Mouse (Mus musculus) adrenal gland, postnatal 4 days (tissue): ENCODE data around the gene Gm28038. TPM values are rescaled to one million over a fixed set of nuclear protein-coding genes. Genes with fewer than 3 reads are reported as not detected.

Experiments
- DNase-seq, 2 experiments: peaks; one replicate each; pipeline ENCODE4 v3.0.0; 2021 to 2022; ENCODE audit warnings: low spot score in 2 of 2, mixed read lengths in 2 of 2
- total RNA-seq, 2 experiments: library from RNA; stranded (reverse); gene quantifications; 2 replicates each; pipeline ENCODE4 v1.2.3; 2021

The Gm28038 gene
- total RNA-seq, 2 experiments from 2014 or later, result not detected

DNA sequence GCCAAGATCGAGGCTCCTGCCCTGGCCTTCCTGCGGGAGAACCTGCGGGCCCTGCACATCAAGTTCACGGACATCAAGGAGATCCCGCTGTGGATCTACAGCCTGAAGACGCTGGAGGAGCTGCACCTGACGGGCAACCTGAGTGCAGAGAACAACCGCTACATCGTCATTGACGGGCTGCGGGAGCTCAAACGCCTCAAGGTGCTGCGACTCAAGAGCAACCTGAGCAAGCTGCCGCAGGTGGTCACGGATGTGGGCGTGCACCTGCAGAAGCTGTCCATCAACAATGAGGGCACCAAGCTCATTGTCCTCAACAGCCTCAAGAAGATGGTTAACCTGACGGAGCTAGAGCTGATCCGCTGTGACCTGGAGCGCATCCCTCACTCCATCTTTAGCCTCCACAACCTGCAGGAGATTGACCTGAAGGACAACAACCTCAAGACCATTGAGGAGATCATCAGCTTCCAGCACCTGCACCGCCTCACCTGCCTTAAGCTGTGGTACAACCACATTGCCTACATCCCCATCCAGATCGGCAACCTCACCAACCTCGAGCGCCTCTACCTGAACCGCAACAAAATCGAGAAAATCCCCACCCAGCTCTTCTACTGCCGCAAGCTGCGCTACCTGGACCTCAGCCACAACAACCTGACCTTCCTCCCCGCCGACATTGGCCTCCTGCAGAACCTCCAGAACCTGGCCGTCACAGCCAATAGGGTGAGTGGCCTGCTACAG, 24.1 kb upstream of the Gm28038 start:
- no peak for DNase-seq

DNA sequence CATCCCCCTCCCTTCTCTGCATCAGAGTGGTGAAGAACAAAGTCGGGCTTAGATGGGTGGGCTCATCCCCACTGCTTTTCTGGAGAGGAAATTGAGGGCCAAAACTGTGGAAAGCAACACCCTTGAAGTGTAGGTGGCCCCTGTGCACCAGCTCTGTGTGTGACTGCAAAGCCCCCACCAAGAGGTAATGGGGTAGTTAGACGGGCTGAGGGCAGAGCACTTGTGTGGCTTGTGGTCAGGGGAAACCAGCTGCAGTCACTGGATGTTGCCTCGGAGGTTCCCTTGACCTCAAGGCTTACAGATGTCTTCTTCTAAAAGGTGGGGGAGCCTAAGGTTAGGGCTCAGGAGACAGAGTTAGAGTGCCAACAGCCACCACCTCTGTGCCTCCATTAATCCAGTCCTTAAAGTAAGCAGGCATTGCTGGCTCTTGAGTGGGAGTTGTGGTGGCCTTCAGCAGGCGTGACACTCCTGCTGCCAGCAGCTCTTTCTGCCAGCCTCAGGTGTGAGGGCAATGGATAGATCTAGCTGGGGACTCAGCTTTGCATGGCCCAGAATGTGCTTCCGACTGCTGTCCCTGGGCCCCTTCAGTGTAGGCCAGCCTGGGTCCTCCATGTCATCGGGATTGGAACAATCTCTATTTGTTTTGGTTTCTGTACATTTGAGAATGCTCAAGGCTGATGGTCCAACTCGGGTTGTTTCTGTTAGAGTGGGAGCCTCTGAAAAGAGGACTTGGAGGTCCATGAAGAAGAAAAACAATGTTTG, 23.0 kb upstream of the Gm28038 start:
- DNase-seq, result no peak

DNA sequence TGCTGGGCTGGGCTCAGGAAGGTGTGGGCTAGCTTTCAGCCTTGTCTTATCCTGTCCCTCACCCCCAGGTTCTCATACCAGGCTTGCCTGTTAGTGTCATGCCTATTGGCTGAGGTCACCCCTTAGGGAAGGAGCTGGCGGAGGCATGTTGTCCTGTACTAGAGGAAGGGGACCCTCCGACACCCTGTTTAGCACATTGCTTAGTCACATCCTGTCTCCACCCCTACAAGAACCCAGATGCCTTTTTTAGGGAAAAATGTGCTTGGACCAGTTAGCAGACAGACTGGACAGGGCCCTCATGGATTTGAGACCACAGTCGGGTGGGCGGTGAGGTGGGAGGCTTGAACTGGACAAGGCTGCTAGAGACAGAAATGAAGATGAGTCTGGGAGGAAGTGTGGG, 22.2 kb upstream of the Gm28038 start:
- no peak for DNase-seq

DNA sequence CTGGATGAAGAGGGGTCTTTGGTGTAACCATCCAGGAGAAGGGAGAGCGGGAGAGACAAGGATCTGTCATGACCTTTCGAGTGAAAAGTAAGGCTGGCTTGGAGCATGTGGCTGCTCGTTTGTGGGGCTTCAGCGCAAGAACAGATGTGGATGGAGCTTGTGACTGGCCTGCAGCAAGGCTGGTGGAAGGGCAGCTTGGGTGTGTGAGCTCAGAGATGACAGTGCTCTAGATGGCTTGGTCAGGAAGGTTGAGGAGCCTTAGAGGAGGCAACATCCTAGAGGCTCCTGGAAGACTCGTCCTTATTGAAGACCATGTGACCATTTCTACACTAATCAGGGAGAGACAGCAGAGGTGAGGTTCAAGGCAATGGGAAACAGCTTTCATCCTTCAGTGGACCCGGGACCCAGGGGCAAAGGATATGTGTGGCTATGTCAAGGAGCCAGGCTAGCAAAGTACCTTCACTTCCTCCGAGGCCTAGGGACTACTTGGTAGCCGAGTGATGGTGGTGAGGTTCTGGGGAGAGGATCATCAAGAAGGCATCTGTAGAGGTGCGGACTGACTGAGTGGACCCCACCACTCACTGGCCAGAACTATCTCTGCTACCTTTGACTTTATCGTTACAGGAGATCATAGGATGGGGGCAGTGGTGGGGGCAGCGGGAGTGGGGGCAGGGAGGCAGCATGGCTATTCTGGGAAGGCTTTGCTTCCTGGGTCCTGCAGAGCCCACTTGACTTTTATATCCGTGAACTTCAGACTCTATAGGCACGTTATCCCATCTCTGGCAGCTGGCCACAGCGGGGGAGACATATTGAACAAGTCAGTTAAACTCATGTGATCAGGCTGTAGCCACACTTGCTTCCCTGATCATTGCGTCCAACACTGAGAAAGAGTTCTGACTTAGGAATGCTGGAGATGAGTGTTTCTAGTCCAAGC, 21.4 kb upstream of the Gm28038 start:
- DNase-seq, result no peak

DNA sequence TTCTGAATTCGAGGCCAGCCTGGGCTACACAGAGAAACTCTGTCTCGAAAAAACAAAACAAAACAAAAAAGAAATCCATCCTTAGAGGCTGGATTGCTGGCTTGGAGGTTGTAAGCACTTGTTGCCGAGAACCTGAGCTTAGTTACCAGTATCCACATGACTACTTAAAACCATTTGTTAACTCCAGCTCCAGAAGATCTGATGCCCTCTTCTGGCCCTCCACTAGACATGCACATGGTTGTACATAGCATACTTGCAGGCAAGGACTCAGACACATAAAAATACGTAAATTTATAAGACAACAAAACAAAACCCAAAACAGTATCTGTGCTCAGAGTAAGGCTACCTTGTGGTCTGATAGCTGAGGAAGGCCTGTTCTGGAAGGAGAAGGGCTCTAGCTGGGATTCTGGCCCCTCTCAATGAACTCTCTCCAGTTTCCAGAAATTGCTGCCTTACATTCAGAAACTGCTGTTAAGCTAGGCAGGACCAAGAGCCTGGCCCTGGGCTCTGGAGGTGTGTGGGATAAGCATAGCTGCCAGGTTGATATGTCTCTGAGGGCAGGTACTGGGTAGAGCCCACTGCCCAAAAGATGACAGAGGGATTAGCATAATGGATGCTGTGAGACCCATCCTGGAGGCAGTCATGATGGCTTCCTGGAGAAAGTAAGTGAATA, 19.6 kb upstream of the Gm28038 start:
- DNase-seq, result no peak

DNA sequence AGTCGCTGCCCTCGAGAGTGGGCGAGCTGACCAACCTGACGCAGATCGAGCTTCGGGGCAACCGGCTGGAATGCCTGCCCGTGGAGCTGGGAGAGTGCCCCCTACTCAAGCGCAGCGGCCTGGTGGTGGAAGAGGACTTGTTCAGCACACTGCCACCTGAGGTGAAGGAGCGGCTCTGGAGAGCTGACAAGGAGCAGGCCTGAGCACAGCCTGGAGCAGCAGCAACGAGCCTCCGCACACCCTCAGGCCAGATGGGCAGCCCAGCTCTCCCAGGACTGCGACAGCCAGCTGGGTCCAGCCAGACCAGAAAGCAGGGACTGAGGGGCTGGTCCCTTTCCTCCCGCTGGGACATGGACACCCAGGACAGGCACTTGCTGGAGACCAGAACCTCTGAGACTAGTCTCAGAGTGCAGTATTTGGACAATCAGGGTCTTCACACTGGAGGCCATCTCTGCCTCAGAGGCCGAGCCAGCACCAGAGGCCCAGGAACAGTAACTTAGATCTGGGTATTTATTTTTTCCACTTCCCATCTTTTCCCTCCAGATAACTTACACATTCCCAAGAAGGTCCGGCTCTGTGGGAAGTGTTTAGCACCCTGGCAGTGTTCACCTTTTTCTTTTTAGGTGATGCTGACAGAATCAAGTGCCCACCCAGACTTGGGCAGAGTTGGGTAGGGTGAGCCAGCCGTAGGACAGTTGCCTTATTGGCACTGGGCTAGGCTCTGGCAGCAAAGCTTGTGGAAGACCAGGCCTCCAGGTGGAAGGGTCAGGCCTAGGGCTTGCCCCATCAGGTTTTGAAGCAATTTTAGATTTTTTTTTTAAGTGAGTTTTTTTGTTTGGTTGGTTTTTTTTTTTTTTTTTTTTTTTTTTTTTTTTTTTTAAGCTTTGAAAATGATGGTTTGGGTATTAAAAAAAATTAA, 18.7 kb upstream of the Gm28038 start:
- no peak for DNase-seq

DNA sequence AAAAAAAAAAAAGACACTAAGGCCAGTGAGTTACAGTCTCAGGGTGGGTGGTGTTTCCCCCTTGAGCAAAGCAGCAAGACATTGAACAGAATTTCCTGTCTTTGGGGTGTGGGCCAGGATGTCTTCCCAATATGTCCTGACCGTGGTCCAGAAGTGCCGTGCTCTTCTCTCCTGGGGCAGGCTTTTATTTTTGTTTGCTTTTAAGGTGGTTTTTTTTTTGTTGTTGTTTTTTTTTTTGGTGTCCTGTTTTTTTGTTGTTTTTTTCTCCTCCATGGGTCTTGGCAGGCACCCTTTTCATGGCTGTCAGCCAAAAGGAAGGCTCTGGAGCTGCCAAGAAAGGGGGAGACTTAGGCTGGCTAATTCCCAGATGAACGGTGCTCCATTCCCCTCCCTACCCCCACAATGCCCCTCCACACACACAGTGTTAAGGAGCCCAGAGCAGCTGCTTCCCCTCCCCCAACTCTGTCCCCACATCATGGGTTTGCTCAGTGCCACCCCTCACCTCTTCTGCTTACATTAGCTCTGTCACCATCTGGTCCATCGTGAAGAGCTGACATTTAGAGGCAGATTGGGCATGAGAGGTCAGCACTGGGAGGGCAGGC, 17.9 kb upstream of the Gm28038 start:
- DNase-seq, result no peak

DNA sequence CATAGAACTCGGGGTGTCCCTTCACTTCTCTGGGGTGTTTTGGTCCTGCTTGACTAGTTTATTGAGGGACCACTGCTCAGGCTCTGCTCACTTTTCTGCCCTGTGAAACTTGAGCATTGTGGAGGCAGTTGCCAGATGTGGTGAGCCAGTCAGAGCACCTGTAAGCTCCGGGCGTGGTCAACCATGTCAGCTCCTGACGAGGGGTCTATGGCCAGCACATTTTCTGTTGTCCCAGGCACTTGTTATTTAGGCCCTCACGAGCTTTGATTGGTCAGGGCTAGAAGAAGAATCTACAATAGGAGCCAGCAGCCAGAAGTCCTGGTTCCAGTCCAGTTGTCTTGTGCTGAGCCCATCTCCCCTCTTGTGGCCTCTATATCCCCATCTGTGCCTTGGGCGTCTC, 17.0 kb upstream of the Gm28038 start:
- no peak for DNase-seq

DNA sequence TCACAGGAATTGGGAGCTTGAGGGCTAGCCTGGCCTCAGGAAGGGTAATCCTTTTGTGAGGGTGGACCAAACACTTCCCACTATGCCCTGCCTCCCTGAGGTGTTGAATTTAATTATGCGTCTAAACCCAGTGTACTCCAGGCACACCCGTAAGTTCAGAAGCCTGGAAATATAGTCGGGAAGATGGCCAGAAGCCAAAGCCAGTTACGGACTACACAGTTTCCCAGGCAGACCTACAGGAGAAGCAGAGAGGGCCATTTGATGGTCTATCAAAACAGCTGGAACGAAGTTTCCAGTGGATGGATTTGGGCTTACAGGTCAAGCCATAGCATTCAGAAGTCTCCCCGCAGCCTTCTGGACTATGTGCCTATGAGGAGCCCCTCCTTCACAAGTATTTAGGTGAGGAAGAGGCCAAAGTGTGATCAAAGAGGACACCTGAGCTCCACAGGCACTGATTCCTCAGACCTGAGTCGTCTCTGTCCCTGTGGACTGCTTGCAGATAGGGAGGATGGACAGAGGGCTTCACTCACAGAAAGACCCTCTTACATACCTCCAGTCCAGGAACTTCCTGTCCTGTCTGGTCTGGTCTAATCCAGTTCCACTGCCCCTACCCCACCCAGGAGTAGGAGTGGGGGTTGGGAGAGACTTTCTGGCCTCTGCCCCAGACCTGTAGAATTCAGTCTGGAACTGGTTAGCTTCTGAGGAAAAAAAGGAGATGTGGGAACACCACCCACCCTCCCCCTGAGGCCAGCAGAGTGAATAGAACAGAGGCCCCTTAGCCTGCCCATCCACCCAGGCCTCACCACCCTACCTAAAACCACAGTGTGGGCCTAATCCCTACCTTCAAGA, 15.9 kb upstream of the Gm28038 start:
- DNase-seq, result no peak

DNA sequence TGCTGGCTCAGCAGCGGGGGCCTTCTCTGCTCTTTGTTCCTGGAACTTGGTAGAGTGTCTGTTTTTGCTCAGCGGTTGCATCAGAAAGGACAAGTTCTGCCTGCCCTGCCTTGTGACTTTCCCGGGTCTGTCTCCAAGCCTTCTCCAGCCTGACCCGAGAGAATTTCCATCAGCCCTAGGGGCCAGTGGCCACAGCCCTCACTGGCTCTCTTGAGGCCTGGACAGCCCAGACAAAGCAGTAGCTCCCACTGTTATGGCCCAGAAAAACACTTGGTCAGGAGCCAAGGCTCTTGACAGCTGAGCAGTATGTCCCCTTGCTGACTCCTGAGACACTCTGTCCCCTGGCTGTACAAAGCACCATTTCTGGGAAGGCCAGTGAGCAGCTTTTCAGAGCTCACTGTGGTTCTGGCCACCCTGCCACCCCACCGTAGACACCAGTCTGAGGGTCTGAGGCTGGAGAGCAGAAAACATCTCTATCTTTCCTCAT, 15.0 kb upstream of the Gm28038 start, which contains the start of gene Phyhd1:
Phyhd1 (plus strand) TSS at position 437 of the 487 bp plus-strand sequence.
- no peak for DNase-seq

DNA sequence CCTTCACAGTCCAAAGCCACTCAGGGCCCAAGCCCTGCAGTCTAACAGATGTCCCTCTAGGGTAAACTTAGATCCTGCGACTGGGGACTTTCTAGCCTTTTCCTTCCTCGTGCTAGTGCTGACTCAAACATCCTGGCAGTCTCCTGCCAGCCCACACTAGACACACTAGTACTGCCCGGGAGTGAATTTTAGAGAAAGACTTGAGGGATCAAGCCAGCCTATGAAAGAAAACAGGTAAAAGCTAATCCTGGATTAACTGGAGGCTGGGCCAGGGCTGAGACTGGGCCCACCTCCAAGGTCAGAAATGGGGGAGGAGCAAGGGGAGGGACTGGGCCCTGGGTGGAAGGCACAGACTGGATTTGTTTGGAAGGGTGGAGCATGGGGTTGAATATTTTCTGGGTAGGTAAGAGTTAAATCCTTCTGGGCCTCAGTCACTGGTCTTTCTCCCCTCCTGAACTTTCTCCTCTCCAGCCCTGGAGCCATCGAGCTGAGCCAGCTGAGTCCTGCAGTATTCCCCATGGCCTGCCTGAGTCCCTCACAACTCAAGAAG, 14.4 kb upstream of the Gm28038 start:
- DNase-seq, result no peak

DNA sequence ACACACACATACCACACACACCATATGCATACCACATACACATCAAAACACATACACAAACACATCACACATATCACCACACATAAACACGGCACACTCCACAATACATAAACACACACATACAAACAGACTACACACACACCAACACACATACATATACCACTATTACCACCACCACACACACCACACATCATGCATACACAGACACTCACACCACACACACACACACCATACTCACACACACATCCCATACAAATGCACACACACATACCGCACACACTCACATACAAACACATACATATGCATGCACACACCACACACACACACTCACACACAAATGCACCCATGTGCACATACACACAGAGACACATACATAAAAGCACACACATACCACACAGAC, 13.4 kb upstream of the Gm28038 start:
- DNase-seq, result no peak

DNA sequence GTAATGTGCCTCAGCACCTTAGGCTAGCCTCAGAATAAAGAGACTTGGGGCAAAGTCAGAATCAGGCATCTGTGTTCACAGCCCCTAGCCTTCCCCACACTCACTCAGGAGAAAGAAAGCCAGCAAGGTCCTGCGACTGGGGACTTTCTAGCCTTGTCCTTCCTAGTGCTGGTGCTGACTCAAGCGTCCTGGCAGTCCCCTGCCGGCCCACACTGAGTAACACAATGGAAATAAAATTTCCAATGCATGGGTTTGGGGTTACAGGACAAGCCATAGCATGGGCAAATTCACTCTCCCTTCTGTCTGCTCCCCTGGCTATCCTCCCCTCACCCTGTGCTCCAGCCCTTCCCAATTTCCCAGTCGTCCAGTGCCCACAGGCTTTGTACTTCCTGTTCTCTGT, 12.5 kb upstream of the Gm28038 start:
- DNase-seq, result no peak

DNA sequence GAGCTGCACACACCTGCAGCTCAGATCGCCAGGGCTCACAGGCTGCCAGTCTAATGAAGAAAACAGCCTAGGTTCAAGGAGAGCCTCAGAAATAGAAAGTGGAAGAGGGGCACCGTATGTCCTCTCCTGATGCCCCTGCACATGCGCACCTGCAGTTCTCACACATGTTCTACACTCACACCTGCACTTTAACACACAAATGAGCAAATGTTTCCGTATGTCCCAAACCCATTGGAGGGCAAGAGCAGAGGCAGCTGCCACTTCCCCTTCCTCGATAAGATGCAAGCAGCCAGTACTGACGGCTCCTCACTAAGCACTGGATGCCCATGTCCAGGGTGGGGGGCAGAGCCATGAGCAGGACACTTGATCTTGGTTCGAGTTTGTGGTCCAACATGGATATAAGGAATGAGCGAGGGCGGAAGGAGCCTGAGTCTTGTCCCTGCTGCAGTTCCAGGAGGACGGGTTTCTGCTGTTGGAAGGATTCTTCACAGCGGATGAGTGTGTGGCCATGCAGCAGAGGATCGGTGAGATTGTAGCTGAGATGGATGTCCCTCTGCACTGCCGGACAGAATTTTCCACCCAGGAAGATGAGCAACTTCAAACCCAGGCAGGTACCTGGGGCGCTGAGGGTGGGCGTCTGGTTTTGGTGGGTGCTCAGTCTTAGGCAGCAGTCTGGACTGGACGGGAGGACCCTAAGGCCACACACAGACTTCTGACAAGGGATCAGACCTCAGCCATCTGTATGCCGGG, 11.4 kb upstream of the Gm28038 start:
- no peak for DNase-seq

DNA sequence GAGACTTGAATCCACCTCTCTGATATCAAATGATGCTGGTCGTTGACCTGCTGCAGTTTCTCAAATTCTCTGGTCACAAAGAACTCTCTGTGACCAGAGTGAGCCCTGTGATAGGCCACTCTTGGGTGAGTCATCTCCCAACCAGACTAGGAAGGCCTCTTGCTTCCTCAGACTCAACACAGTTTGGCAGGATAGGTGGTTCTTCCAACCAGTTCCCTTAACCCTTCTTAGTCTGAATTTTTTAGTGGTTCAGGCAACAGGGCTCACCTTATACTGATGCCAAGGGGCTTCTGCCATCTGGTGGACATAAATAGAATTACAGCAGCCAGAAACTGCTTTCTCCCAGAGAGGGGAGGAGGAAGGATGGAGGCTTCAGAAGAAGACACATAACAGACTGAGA, 10.7 kb upstream of the Gm28038 start:
- DNase-seq, result no peak

DNA sequence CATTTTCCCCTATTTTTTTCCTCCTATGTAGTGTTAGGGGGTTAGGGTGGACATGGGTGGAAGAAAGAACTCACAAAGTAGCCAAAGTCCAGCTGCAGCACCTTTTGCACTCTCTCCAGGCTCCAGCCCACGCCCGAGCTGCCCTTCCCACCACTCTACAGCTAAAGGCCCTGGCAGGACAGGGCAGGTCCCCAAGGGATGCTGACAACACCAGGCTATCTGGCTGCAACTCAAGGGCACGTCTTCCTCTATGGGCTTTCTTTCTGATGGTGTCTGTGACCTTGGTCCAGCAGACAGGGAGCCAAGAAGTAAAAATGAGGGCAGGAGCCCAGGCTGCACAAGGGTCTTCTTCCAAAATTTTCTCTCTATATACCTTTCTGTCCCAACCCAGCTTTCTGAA, 808 bp downstream of the Gm28038 start:
- DNase-seq, result no peak

DNA sequence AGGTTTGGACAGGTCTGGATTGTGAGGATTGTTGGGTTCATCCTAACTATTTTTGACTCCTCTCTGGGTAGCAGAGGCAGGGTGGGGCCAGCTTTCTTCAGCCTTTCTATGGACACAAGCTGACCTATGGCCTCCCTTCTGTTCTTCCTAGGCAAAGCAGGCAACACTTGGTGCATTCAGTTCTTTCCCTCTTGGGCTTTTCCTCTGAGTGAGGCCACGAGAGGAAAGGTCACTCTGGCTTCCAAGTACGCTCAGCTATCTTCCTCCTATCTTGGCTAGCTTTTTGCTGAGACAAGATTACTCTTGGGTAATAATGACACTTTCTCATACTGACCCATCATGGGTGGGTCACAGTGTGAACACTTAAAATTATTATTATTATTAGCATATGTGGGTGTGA, 2.4 kb downstream of the Gm28038 start:
- no peak for DNase-seq
